Comparison of ENCODE assay signal across 11 mouse cellular contexts in genomic region chr7:45490822-45491221, GRCm38 (mm10). TPM values are rescaled to one million over a fixed set of nuclear protein-coding genes. Genes with fewer than 3 reads are reported as not detected.
DNase-seq lines count a peak whose midpoint lies in the region; ATAC-seq and TF ChIP-seq lines count a peak whose summit lies in the region.
"Had no signal": no experiment of that assay in that cellular context is flagged by ENCODE, and none has a peak within 500 bp of the region (broad histone marks: within the 10 kb centered on the region; RNA-seq: fewer than 3 reads in every experiment).

No protein-coding gene starts in this region.

- intact Hi-C loops in heart, postnatal 36 days (cut with DNase I): no loop called here

- H3K4me1 ChIP-seq in heart, embryonic 15.5 days (replicated peaks): peaks cover 14% of the 10 kb centered on the region
- peaks cover 5% of the 10 kb centered on the region; the same call in 1 of the 2 replicates for H3K4me1 ChIP-seq in embryonic fibroblast, embryonic 13.5 days (ENCODE audit: control insufficient read depth, insufficient read depth, low read length)
- peaks cover 42% of the 10 kb centered on the region for H3K4me1 ChIP-seq in liver, postnatal 0 days (ENCODE audit: insufficient read depth)

- no peak overlapping the region for H3K4me3 ChIP-seq in heart, embryonic 15.5 days
- no peak overlapping the region for H3K4me3 ChIP-seq in embryonic fibroblast, embryonic 13.5 days (ENCODE audit: insufficient read depth, low read length)
- H3K4me3 ChIP-seq in liver, postnatal 0 days (ENCODE audit: low read depth, low read length): no peak overlapping the region

- H3K9ac ChIP-seq in heart, embryonic 15.5 days: no peak overlapping the region
- H3K9ac ChIP-seq in liver, postnatal 0 days (replicated peaks): no peak overlapping the region

- H3K27me3 ChIP-seq in heart, embryonic 15.5 days: no peaks in the 10 kb centered on the region
- no peaks in the 10 kb centered on the region for H3K27me3 ChIP-seq in liver, postnatal 0 days (ENCODE audit: insufficient read depth, low read length)

- peak overlapping the region; percentile 7; the same call in 1 of the 2 replicates for H3K4me2 ChIP-seq in heart, embryonic 15.5 days
- H3K4me2 ChIP-seq in liver, postnatal 0 days (ENCODE audit: low read depth, low read length): peak overlapping the region; percentile 42

- no peak overlapping the region for H3K27ac ChIP-seq in heart, embryonic 15.5 days
- 0 out of 2 replicates have a peak overlapping the region, but pooled peaks have one; percentile 10 for H3K27ac ChIP-seq in embryonic fibroblast, embryonic 13.5 days (ENCODE audit: insufficient read depth, low read length)
- peak overlapping the region; percentile 87 for H3K27ac ChIP-seq in liver, postnatal 0 days (ENCODE audit: low read depth)

- no peak for TF ChIP-seq EP300 in liver, postnatal 0 days (IDR thresholded peaks at IDR 0.05; ENCODE audit: low read depth)

- no peak for ATAC-seq in heart, embryonic 15.5 days (replicated peaks; ENCODE audit: insufficient number of reproducible peaks, insufficient read depth, low FRiP score, low read depth)
- peak; percentile 40 for ATAC-seq in liver, postnatal 0 days
- ATAC-seq in erythroid progenitor cell, adult 5-6 weeks (replicated peaks; ENCODE audit: low FRiP score, poor library complexity, severe bottlenecking): no peak
- ATAC-seq: forebrain, embryonic 16.5 days had no signal

- DNase-seq in heart, postnatal 36 days: no peak
- peak; percentile 85 for DNase-seq in NIH3T3 (ENCODE audit: low read depth)
- DNase-seq in liver, postnatal 0 days: peak; percentile 41
- no peak for DNase-seq in c-Kit-positive CD71-positive TER-119-positive erythroid progenitor cells, embryonic 14.5 days (ENCODE audit: low spot score)
- no peak for DNase-seq in gastrocnemius, adult 8-10 months (ENCODE audit: low spot score in 2 of 2)
- DNase-seq: thymus, adult 18-20 months had no signal

- 48% methylated on average over 9 of the region's 9 CpGs for WGBS in heart, embryonic 15.5 days
- WGBS in liver, postnatal 0 days (ENCODE audit: insufficient replicate concordance): 45% methylated on average over 9 of the region's 9 CpGs

- no peak for TF ChIP-seq CTCF in embryonic fibroblast, embryonic 13.5 days (IDR thresholded peaks at IDR 0.05; ENCODE audit: borderline replicate concordance, insufficient read depth, low read length)
- 0 out of 2 replicates have a peak, but pooled peaks have one; percentile 6 for TF ChIP-seq CTCF in liver, postnatal 0 days (IDR thresholded peaks at IDR 0.05; ENCODE audit: low read depth)

- H3K36me3 ChIP-seq in heart, embryonic 15.5 days: peaks cover 30% of the 10 kb centered on the region
- peaks cover 34% of the 10 kb centered on the region for H3K36me3 ChIP-seq in liver, postnatal 0 days (replicated peaks; ENCODE audit: insufficient read depth, low read length)

- no peaks in the 10 kb centered on the region for H3K9me3 ChIP-seq in heart, embryonic 15.5 days (replicated peaks)
- no peaks in the 10 kb centered on the region for H3K9me3 ChIP-seq in liver, postnatal 0 days (ENCODE audit: low read length)

- TF ChIP-seq POLR2A in embryonic fibroblast, embryonic 13.5 days (IDR thresholded peaks at IDR 0.05; ENCODE audit: low read depth, low read length): no peak

RNA-seq across cellular contexts. Expression of gene Dhdh, which starts 2.2 kb away (rescaled TPM):
- polyA plus RNA-seq in heart, embryonic 15.5 days (2015; fragmentation: Nextera tagmentation; extraction: Ambion mirVana): 4.0 and 4.1 TPM in 2 replicates
- 1 to 10 TPM; 7.6 to 7.7 TPM for total RNA-seq in heart, postnatal 36 days (2021)
- polyA plus RNA-seq in embryonic fibroblast, embryonic 13.5 days (2011; ENCODE audit: insufficient read length, low read depth, missing spikeins): 0.68 and 1.2 TPM in 2 replicates
- polyA plus RNA-seq in liver, postnatal 0 days (2015; fragmentation: Nextera tagmentation; extraction: Ambion mirVana): 8.4 and 9.5 TPM in 2 replicates
- total RNA-seq in erythroid progenitor cell, adult 5-6 weeks (2015; ENCODE audit: low replicate concordance): 0.42 and 3.6 TPM in 2 replicates
- 1.0 and 1.6 TPM in 2 replicates for total RNA-seq in erythroid progenitor cell, adult 5-6 weeks (2017; ENCODE audit: low replicate concordance)
- total RNA-seq in gastrocnemius, adult 8-10 months (2022): 10 to 100 TPM; 22.2 to 29.9 (median 27.6) TPM

RNA-seq across cellular contexts. Expression of gene Gm45808, which starts 4.2 kb away (rescaled TPM):
- polyA plus RNA-seq in heart, embryonic 15.5 days (2015; fragmentation: Nextera tagmentation; extraction: Ambion mirVana): not detected in 2 replicates
- total RNA-seq in heart, postnatal 36 days (2021): 1 to 10 TPM; 5.4 to 5.8 TPM
- polyA plus RNA-seq in embryonic fibroblast, embryonic 13.5 days (2011; ENCODE audit: insufficient read length, low read depth, missing spikeins): not detected in 2 replicates
- 0.15 and 0.33 TPM in 2 replicates for polyA plus RNA-seq in liver, postnatal 0 days (2015; fragmentation: Nextera tagmentation; extraction: Ambion mirVana)
- total RNA-seq in erythroid progenitor cell, adult 5-6 weeks (2015; ENCODE audit: low replicate concordance): not detected in 2 replicates
- 4.9 TPM in 1 of 2 replicates, not detected in the other for total RNA-seq in erythroid progenitor cell, adult 5-6 weeks (2017; ENCODE audit: low replicate concordance)
- 10 to 100 TPM in 3 of 4 experiments, 1 to 10 TPM in 1; 9.7 to 19.4 (median 11.8) TPM for total RNA-seq in gastrocnemius, adult 8-10 months (2022)
- total RNA-seq: megakaryocyte, adult 5-6 weeks had no signal
- polyA plus RNA-seq: forebrain, embryonic 16.5 days had no signal

RNA-seq across cellular contexts. Expression of gene Tulp2, which starts 9.1 kb away (rescaled TPM):
- polyA plus RNA-seq in heart, embryonic 15.5 days (2015; fragmentation: Nextera tagmentation; extraction: Ambion mirVana): 0.28 and 1.3 TPM in 2 replicates
- total RNA-seq in heart, postnatal 36 days (2021): under 1 TPM in 1 of 2 experiments, not detected in 1; 0.16 TPM
- not detected in 2 replicates for polyA plus RNA-seq in embryonic fibroblast, embryonic 13.5 days (2011; ENCODE audit: insufficient read length, low read depth, missing spikeins)
- 0.22 and 0.30 TPM in 2 replicates for polyA plus RNA-seq in liver, postnatal 0 days (2015; fragmentation: Nextera tagmentation; extraction: Ambion mirVana)
- total RNA-seq in erythroid progenitor cell, adult 5-6 weeks (2015; ENCODE audit: low replicate concordance): 0.84 TPM in 1 of 2 replicates, not detected in the other
- total RNA-seq in erythroid progenitor cell, adult 5-6 weeks (2017; ENCODE audit: low replicate concordance): not detected in 2 replicates
- total RNA-seq in gastrocnemius, adult 8-10 months (2022): not detected
- total RNA-seq: megakaryocyte, adult 5-6 weeks had no signal
- polyA plus RNA-seq: forebrain, embryonic 16.5 days had no signal

RNA-seq across cellular contexts. Expression of gene Nucb1, which starts 19.4 kb away (rescaled TPM):
- polyA plus RNA-seq in heart, embryonic 15.5 days (2015; fragmentation: Nextera tagmentation; extraction: Ambion mirVana): 144 and 177 TPM in 2 replicates
- total RNA-seq in heart, postnatal 36 days (2021): 100 to 1,000 TPM; 140 to 148 TPM
- polyA plus RNA-seq in embryonic fibroblast, embryonic 13.5 days (2011; ENCODE audit: insufficient read length, low read depth, missing spikeins): 409 and 447 TPM in 2 replicates
- 91.5 and 103 TPM in 2 replicates for polyA plus RNA-seq in liver, postnatal 0 days (2015; fragmentation: Nextera tagmentation; extraction: Ambion mirVana)
- 164 and 168 TPM in 2 replicates for total RNA-seq in erythroid progenitor cell, adult 5-6 weeks (2015; ENCODE audit: low replicate concordance)
- total RNA-seq in erythroid progenitor cell, adult 5-6 weeks (2017; ENCODE audit: low replicate concordance): 789 and 905 TPM in 2 replicates
- total RNA-seq in gastrocnemius, adult 8-10 months (2022): 10 to 100 TPM; 51.1 to 66.1 (median 56.8) TPM

RNA-seq across cellular contexts. Expression of gene Bax, which starts 24.1 kb away (rescaled TPM):
- polyA plus RNA-seq in heart, embryonic 15.5 days (2015; fragmentation: Nextera tagmentation; extraction: Ambion mirVana): 107 and 112 TPM in 2 replicates
- total RNA-seq in heart, postnatal 36 days (2021): 10 to 100 TPM; 26.9 to 28.5 TPM
- 218 and 278 TPM in 2 replicates for polyA plus RNA-seq in embryonic fibroblast, embryonic 13.5 days (2011; ENCODE audit: insufficient read length, low read depth, missing spikeins)
- polyA plus RNA-seq in liver, postnatal 0 days (2015; fragmentation: Nextera tagmentation; extraction: Ambion mirVana): 59.6 and 60.8 TPM in 2 replicates
- 10.1 and 43.6 TPM in 2 replicates for total RNA-seq in erythroid progenitor cell, adult 5-6 weeks (2015; ENCODE audit: low replicate concordance)
- 10.3 and 15.9 TPM in 2 replicates for total RNA-seq in erythroid progenitor cell, adult 5-6 weeks (2017; ENCODE audit: low replicate concordance)
- total RNA-seq in gastrocnemius, adult 8-10 months (2022): 10 to 100 TPM; 14.5 to 17.8 (median 15.3) TPM

Comparison
In these comparisons a context has a peak if more than half of its experiments do, and no peak if none do; other contexts are left out.
1. DNase-seq: peak in NIH3T3 (single experiment) and liver, postnatal 0 days (single experiment); none in heart, postnatal 36 days (0 of 2), c-Kit-positive CD71-positive TER-119-positive erythroid progenitor cells, embryonic 14.5 days (single experiment) and gastrocnemius, adult 8-10 months (0 of 2).